Mouse (Mus musculus): ENCODE measurements around the gene Ugt1a6a.

Gene Ugt1a6a

DNA sequence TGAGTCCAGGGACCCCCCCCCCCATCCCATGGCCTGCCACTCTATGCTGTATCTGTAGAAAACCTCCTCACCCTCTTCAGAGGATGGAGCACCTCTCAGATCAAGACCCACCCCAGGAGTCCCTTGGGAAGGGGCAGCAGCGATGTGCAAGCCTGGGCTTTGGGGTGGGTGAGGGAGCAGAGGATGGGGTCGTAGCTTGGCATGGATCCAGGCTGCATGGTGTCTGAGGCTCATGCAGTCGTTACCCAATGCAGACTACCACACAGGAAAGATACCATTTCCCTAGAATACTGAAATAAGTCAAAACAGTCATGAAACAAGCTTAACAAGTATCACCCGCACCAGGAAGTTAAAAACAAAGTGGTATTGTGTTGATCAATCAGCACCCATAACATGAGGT lies 114.0 kb downstream of the Ugt1a6a start:
- DNase-seq (ENCODE audit: low read depth, low spot score), result no peak

DNA sequence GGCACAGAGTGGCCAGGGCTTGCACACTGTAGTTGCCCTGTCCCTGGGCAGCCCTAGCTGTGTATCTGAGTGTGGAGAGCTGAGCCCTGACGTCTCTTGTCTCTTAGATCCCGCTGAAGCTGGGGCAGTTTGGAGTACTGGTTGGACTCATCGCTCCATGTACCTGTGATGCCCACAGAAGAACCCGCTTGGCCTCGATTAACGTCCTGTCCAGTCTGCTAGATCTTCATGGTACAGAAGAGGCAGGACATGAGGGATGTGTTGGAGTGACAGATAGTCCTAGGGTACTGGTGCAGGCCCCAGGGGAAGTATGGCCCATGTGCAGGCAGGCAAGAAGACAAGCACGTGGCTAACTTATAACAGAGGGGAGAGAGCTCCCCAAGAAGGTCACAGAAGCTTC lies 115.0 kb downstream of the Ugt1a6a start:
- DNase-seq (ENCODE audit: low read depth, low spot score), result no peak

DNA sequence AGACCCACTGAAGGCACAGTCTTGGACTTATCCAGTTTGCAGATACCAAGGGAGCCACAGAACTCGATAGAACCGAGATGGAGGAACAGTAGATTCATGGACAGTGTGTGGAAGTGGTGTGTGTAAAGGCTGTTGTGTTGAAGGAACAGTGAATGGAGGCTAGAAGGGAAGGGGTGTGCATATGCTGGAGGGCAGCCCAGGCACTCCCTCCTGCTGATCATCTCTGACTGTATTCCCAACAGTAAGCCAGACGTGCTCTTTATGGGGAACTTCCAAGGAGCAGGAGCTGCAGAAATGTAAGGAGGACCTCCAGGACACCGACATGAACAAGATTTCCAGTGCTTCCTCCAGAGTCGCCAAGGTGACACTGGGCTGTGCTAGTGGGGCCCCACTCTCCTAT lies 115.4 kb downstream of the Ugt1a6a start:
- no peak for DNase-seq (ENCODE audit: low read depth, low spot score)

DNA sequence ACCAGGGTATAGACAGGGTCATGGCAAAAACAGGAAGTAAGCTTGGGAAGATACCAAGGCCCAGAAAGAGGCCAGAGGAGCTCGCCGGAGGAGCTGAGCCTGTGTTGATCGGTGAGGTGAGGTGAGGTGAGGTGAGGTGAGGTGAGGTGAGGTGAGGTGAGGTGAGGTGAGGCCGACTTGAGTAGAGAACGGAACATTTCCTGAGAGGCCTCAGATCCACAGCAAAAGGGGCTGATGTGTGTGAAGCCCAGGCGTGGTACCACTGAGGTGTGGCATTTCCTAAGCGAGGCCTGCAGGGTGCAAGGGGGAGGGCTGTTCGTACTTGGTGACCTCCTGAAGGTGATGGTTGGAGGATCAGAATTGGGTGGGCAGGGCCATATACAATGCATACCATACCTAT lies 118.5 kb downstream of the Ugt1a6a start:
- no peak for DNase-seq (ENCODE audit: low read depth, low spot score)

DNA sequence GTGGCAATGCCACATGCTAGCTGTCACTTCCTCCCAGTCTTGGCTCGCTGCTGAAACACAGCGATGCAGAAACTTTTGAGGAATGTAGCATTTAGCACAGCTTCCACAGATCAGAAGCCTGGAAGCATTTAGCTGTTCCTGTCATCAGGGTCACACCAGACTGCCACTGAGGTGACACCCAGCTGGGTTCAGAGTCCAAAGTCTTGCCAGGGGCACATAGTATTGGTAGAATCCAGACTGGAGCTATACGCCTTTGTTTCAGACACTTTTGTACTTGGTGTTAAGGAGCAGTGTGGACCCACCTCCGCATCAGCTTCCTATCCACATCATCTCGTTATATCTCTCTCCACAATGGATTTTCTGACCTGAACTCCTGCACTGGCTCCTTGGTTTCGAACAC lies 118.9 kb downstream of the Ugt1a6a start:
- no peak for DNase-seq (ENCODE audit: low read depth, low spot score)

DNA sequence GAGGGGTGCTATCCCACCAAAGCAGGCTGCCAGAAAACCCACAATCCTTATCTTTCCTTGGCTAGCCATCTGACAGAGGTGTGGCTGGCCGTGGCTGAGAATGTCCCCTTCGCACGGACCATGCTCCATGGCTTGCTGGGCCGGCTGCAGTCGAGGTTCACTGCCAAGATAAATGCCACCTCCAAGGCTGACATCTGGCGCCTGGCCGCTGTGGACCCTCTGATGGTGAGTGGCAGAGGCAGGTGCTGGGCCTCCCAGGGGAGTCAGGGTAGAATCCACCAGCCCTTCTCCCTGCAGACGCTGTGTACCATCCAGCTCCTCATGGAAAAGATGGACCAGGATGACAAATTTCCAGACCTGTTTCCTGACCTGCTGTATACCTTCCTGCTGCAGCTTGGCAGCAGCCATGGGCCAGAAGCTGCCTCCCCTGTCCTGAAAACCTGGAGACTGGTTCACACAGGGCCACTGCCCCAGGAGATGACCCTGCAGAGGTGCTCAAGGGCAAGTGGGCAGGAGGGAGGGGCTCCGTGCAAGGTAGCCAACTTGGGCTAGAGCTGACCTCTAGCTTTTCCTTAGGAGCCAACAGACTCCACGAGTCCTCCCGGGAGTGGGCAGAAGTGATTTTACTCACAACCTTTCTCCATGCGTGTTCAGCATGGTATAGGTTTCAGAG lies 120.3 kb downstream of the Ugt1a6a start:
- DNase-seq (ENCODE audit: low read depth, low spot score), result no peak

GRCm38 (mm10) chr1:88255466-88255857 lies 120.9 kb downstream of the Ugt1a6a start:
- DNase-seq (ENCODE audit: low read depth, low spot score), result no peak

- no peak for DNase-seq (ENCODE audit: low read depth, low spot score)
Measured at GRCm38 (mm10) chr1:88255989-88256754, 121.6 kb downstream of the Ugt1a6a start.

DNA sequence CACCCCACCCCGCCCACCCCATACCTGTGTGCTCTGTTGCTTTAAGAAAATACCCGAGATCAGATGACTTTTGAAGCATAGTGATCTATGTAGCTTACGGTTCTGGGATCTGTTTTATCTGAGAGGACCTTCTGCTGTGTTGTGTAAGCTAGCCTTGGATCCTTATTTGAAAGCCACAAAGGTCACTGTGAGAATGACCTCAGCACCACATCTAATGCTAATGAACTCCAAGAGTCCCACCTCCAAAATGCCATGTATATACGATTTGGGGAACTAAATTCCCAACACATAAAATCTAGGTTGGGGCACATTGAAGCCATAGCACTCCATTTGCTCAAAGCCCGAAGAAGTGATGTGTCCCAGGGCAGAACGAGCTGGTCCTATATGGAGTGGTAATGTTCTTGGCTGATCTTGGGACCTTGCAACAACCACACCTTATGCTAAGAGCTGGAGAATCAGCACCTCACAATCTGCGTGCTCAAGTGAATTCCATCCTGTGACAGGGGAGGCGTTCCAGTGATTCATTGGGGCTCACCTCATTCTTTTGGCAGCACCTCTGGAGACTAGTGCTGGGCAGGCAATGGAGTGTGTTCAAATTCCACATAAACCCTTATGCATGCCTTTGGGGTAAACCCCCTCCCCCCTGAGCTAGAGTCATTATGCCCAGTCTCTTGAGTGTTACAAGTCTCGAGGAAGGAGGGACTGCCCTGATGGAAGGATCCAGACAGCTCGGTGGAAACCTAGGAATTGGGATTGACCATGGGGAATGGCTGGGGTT lies 122.5 kb downstream of the Ugt1a6a start:
- no peak for DNase-seq (ENCODE audit: low read depth, low spot score)

DNA sequence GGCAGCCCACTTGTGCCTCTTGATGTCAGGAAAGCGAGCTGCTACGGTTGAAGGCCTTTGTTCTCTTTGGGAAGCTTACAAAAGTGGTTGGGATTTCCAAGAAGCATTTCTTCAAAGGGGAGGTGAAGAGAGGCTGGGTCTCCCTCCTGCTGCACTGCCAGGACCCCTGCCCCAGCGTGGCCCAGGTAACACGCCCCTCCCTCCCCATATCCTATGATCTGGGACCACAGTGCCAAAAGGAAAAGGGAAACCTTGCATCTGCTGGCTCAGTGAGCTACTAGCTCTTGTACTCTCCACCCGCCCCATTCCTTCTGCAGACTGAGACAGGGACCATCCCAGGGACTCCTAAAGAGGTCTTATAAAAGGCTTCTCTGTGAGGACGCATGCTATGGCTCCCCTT lies 123.1 kb downstream of the Ugt1a6a start:
- DNase-seq (ENCODE audit: low read depth, low spot score), result no peak

DNA sequence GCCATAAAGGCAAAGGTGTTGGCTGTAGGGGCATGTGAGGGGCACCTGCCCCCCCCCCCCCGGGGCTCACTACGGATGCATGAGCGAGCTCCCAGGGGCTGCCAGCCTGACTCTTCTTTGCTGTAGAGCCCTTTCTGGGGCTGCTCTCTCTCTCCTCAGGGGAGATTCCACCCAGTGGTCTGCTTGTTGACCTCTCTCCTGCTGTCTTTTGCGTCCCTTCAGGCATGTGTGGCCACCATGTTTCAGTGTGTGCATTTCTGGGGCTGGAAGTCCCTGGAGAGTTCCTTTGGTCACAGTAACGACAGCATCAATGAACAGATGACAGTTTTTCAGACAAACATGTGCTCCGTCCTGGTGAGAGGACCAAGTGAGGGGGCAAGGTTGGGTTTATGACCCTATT lies 123.8 kb downstream of the Ugt1a6a start:
- no peak for DNase-seq (ENCODE audit: low read depth, low spot score)

DNA sequence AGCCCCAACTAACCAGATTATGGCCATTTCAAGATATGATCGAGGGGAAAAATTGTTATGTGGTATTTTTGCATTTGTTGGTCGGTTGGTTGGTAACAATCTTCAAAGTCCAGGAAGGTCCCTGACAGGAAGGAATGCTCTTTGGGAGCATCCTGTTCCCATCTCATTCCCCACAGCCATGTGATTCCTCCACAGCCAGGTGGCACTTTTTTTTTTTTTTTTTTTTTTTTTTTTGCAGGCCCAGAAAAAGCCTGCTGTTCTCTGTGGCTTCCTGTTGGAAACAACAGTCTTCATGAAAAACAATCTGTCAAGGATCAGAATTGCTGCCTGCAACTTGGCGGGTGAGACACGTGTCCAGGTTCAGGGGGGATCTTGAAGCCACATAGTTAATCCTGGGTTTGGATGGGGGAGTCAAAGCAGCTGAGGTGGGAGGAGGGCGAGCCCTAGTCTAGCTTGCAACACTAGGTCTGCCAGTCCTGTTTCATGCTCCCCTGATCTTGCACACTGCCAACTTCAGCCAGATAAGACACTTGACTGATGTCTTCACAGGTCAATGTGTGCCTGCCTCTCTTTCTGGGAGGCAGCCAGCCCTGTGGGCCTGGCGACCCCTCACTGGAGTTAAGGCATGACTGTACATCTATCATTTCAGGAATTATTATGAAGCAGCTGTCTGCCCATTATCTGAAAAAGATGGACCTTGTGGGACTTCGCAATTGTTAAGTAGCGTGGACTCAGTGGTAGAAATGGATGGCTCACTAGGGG lies 124.5 kb downstream of the Ugt1a6a start:
- no peak for DNase-seq (ENCODE audit: low read depth, low spot score)

DNA sequence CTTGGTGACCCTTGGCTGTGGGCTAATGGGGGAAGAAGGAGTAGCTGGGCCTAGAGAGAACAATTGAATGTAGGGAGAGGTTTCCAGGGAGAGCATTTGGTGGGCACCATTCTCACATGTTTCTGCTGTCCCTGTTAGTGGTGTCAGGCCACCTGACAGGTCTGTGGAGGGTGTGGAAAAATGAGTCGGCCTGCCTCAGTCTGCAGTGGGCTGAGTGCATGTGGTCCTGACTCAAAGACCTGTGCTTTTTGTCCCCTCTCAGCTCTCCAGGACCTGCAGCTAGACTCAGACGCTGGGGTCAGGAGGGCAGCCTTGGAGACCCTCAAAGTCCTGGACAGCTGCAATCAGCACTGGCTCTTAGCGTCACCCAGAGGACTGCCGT lies 125.0 kb downstream of the Ugt1a6a start:
- no peak for DNase-seq (ENCODE audit: low read depth, low spot score)

- no peak for DNase-seq (ENCODE audit: low read depth, low spot score)
Measured at GRCm38 (mm10) chr1:88260114-88260513, 125.5 kb downstream of the Ugt1a6a start.

DNA sequence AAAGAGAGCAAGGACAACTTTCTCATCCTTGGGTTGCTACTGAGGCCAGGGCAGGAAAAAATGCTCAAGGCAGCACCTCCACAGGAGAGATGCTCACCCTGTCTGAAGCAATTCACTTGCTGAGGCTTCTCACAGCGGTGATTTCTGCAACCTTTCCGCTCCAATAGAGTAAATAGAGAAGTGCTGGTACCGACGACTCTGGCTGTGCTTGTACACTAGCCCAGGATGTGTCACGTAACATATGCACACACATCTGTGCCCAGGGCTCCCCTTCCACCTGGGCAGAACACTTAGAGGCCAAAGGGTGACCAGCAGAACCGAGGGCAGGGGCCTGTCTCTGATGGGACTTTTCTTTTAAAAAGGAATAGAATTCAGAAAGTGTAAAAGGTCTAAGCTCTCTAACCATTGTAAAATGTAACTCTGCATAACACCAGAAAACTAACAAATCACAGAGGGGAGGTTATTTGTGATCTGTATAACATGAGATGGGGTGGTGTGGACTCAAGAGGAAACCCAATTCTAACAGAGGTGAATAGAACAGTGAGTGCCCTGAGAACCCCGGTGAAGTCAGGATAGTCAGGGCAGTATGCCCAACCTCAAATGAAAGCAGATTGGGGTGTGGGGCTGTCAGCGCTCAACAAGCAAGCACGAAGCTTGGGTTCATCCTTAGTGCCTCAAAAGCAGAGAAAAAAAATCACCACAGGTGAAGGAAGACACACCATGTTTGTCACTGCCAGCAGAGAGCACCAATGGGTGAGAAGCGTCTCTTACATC lies 126.2 kb downstream of the Ugt1a6a start:
- no peak for DNase-seq (ENCODE audit: low read depth, low spot score)

DNA sequence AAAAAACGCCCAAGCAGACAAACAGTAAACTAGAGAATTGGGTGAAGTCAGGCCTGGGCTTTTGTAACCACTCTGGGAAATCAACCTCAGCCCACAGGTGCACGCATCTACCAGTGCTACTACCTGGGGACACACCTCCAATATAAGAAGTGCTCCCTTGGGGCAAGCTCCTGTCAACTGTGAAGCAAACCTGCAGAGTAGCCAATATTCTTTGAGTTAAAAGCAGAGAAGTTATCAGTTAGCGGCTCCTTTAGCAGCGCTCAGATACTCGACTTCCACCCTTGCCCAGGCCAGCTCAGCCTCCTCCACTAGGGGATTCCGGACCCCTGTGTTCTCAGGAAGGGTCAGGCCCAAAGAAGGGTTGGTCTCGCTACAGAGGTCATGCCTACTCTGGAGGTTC lies 127.1 kb downstream of the Ugt1a6a start:
- no peak for DNase-seq (ENCODE audit: low read depth, low spot score)

DNA sequence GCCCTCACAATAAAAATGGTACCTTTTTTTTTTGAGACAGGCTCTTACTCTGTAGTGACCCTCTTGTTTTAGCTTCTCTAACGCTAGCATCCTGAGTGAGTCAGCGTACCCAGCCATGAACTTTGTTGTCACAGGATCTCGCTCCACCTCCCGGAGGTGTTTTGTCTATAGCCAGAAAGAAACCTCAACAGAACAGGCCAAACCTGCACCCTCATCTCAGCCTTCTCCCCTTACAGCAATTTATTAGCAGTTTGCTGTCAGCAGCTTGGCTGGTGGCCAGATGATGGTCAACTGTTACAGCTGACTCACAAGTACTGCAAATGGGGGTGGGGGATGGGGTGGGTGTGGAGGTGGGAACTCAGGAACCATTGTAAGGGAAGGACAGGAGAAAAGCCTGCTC lies 127.6 kb downstream of the Ugt1a6a start:
- DNase-seq (ENCODE audit: low read depth, low spot score), result no peak

- DNase-seq (ENCODE audit: low read depth, low spot score), result no peak
Measured at GRCm38 (mm10) chr1:88262961-88263360, 128.4 kb downstream of the Ugt1a6a start.

- no peak for DNase-seq (ENCODE audit: low read depth, low spot score)
Measured at GRCm38 (mm10) chr1:88263778-88264177, 129.2 kb downstream of the Ugt1a6a start.

DNA sequence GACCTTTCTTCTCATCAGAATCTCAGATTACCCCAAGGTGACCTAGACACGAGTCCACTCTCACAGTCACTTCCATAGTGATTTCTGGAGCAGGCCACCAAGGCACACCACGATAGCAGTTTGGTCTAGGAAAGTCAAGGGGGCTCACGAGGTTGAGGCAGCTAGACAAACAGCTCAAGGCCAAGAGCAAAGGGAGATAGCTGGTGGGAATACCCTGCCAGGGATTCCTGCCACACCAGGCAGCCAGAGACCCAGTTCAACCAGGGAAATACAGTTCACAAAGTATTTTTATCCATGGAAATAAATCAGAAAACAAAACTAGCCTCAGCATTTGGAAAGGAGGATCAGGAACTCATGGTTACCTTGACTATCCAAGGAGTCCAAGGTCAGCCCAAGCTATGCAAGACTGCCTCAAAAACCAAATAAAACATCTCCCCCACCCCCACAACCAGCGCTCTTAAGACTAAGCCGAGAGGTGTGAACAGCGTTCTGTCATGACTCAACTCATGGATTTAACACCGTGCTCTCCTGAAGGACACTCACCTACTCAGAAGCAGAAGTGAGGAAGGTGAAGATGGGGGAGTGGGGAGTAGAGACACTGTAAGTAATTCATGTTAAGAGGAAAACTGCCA lies 129.7 kb downstream of the Ugt1a6a start:
- DNase-seq (ENCODE audit: low read depth, low spot score), result no peak

GRCm38 (mm10) chr1:88264869-88265240 lies 130.2 kb downstream of the Ugt1a6a start:
- DNase-seq (ENCODE audit: low read depth, low spot score), result no peak

All from brain, embryonic 18.5 days (tissue).